Comparison of ENCODE assay signal across 14 mouse cellular contexts in the genomic region with DNA sequence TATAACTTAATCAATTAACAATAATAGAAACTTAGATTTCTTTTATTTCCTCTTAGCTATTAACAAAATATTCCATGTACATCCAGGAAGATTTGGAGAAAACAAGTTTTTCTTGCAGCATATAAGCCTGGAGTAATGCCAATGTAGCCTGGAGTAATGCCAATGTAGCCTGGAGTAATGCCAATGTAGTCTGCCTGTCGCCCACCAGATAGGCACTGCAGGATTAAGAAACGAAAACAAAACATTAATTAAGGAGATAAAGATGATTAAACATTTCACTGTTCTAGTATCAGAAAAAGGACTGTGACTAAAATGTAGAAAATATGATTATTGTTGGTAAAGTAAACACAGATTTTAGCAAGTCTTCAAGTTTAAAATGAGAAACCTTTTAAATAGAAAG. TPM values are rescaled to one million over a fixed set of nuclear protein-coding genes. Genes with fewer than 3 reads are reported as not detected.
DNase-seq lines count a peak whose midpoint lies in the region; ATAC-seq and TF ChIP-seq lines count a peak whose summit lies in the region.
"Had no signal": no experiment of that assay in that cellular context is flagged by ENCODE, and none has a peak within 500 bp of the region (broad histone marks: within the 10 kb centered on the region; RNA-seq: fewer than 3 reads in every experiment).

No protein-coding gene starts in this region.

- H3K4me3 ChIP-seq in limb, embryonic 14.5 days (replicated peaks; ENCODE audit: low read length): no peak overlapping the region
- no peak overlapping the region for H3K4me3 ChIP-seq in limb, embryonic 10.5 days
- no peak overlapping the region for H3K4me3 ChIP-seq in MEL (ENCODE audit: control insufficient read depth in 1 of 2, insufficient read depth in 1 of 2, low read depth in 2 of 2, low read length in 2 of 2)
- H3K4me3 ChIP-seq: intestine, embryonic 15.5 days; limb, embryonic 15.5 days had no signal

- H3K27ac ChIP-seq in limb, embryonic 14.5 days (replicated peaks; ENCODE audit: low read depth, low read length): no peak overlapping the region
- no peak overlapping the region for H3K27ac ChIP-seq in limb, embryonic 10.5 days
- H3K27ac ChIP-seq in MEL (ENCODE audit: control insufficient read depth, low read depth, low read length): no peak overlapping the region
- H3K27ac ChIP-seq: intestine, embryonic 15.5 days; limb, embryonic 15.5 days had no signal

- H3K36me3 ChIP-seq in limb, embryonic 14.5 days (ENCODE audit: control insufficient read depth, insufficient read depth, low read length): no peaks in the 10 kb centered on the region
- no peaks in the 10 kb centered on the region for H3K36me3 ChIP-seq in limb, embryonic 10.5 days
- H3K36me3 ChIP-seq in MEL (ENCODE audit: control insufficient read depth in 1 of 2, insufficient read depth in 2 of 2, low read length in 2 of 2): no peaks in the 10 kb centered on the region
- H3K36me3 ChIP-seq: intestine, embryonic 15.5 days; limb, embryonic 15.5 days had no signal

- peak; percentile 7 to 9 for DNase-seq in frontal cortex, postnatal 36 days (ENCODE audit: low spot score in 2 of 2)
- no peak for DNase-seq in frontal cortex, postnatal 10 days (ENCODE audit: low spot score in 2 of 2)
- DNase-seq in limb, embryonic 14.5 days (ENCODE audit: low spot score): peak; percentile 10
- DNase-seq in limb, embryonic 10.5 days (ENCODE audit: low spot score): no peak
- peak; percentile 41 for DNase-seq in MEL (ENCODE audit: low read depth, low spot score)
- no peak for DNase-seq in cerebellum, adult 9-11 months
- no peak for DNase-seq in heart, postnatal 25 days (ENCODE audit: low spot score)
- DNase-seq: heart, postnatal 10 days; thymus, postnatal 25 days had no signal

- no peak overlapping the region for H3K9ac ChIP-seq in limb, embryonic 14.5 days (ENCODE audit: low read depth, low read length, severe bottlenecking)
- no peak overlapping the region for H3K9ac ChIP-seq in MEL (ENCODE audit: control insufficient read depth, low read depth, low read length, poor library complexity, severe bottlenecking)
- H3K9ac ChIP-seq: intestine, embryonic 15.5 days; limb, embryonic 15.5 days had no signal

- TF ChIP-seq POLR2A in limb, embryonic 14.5 days (IDR thresholded peaks at IDR 0.05; ENCODE audit: borderline replicate concordance, extremely low read depth, insufficient read depth, insufficient read length): no peak
- no peak for TF ChIP-seq POLR2A in MEL (IDR thresholded peaks at IDR 0.05; ENCODE audit: control insufficient read depth in 1 of 2, insufficient read depth in 1 of 2, low read depth in 1 of 2, low read length in 2 of 2, poor library complexity in 1 of 2)

- 46% methylated on average over 2 of the region's 2 CpGs for WGBS in limb, embryonic 14.5 days
- 87% methylated on average over 2 of the region's 2 CpGs for WGBS in limb, embryonic 10.5 days

- no peaks in the 10 kb centered on the region for H3K9me3 ChIP-seq in limb, embryonic 14.5 days (ENCODE audit: control insufficient read depth, low read length)
- H3K9me3 ChIP-seq in limb, embryonic 10.5 days (replicated peaks): no peaks in the 10 kb centered on the region
- no peaks in the 10 kb centered on the region for H3K9me3 ChIP-seq in MEL (replicated peaks; ENCODE audit: insufficient read depth, low read length)
- H3K9me3 ChIP-seq: intestine, embryonic 15.5 days; limb, embryonic 15.5 days had no signal

- TF ChIP-seq CTCF in MEL (IDR thresholded peaks at IDR 0.05 in 2 of 3, conservative IDR thresholded peaks at IDR 0.05 in 1 of 3; ENCODE audit: control insufficient read depth in 1 of 3, insufficient read depth in 1 of 3, low read depth in 2 of 3, low read length in 3 of 3, poor library complexity in 1 of 3, severe bottlenecking in 1 of 3): no peak

- no peaks in the 10 kb centered on the region for H3K79me2 ChIP-seq in MEL (ENCODE audit: control insufficient read depth, insufficient read depth, low read length, poor library complexity)

- no peak for ATAC-seq in limb, embryonic 14.5 days (ENCODE audit: low FRiP score, low read depth)
- peak; percentile 83 for ATAC-seq in megakaryocyte-erythroid progenitor cell, adult 5-6 weeks (replicated peaks; ENCODE audit: low FRiP score, low TSS enrichment, poor library complexity, severe bottlenecking)
- ATAC-seq: intestine, embryonic 15.5 days had no signal

- TF ChIP-seq RAD21 in MEL (IDR thresholded peaks at IDR 0.05; ENCODE audit: low read depth, low read length): no peak

- no peaks in the 10 kb centered on the region for H3K4me1 ChIP-seq in limb, embryonic 14.5 days (ENCODE audit: control insufficient read depth, insufficient read depth, low read length)
- no peaks in the 10 kb centered on the region for H3K4me1 ChIP-seq in limb, embryonic 10.5 days
- H3K4me1 ChIP-seq in MEL (ENCODE audit: control insufficient read depth in 1 of 2, insufficient read depth in 2 of 2, low read length in 2 of 2): peaks cover 2% of the 10 kb centered on the region in 2 experiments; a peak in 2 of 4 replicates
- H3K4me1 ChIP-seq: intestine, embryonic 15.5 days; limb, embryonic 15.5 days had no signal

- no peaks in the 10 kb centered on the region for H3K27me3 ChIP-seq in limb, embryonic 14.5 days (ENCODE audit: control insufficient read depth, insufficient read depth, low read length)
- H3K27me3 ChIP-seq in limb, embryonic 10.5 days (ENCODE audit: low read depth, poor library complexity, severe bottlenecking): no peaks in the 10 kb centered on the region
- peaks cover 2% of the 10 kb centered on the region in 2 experiments; a peak in 1 of 4 replicates for H3K27me3 ChIP-seq in MEL (ENCODE audit: control insufficient read depth in 1 of 2, insufficient read depth in 2 of 2, low read length in 2 of 2)
- H3K27me3 ChIP-seq: CH12.LX; intestine, embryonic 15.5 days; limb, embryonic 15.5 days had no signal

- H3K4me2 ChIP-seq in limb, embryonic 14.5 days (replicated peaks; ENCODE audit: low read depth, low read length, severe bottlenecking): no peak overlapping the region
- H3K4me2 ChIP-seq: intestine, embryonic 15.5 days; limb, embryonic 15.5 days had no signal

- intact Hi-C loops in heart, postnatal 25 days (cut with DNase I): no loop called here

- TF ChIP-seq EP300 in MEL (IDR thresholded peaks at IDR 0.05; ENCODE audit: low read depth in 1 of 2, low read length in 2 of 2): peak; percentile 64 to 67

TF ChIP-seq in MEL, 35 proteins besides CTCF, POLR2A, EP300 and RAD21:
- TF ChIP-seq ETS1 (IDR thresholded peaks at IDR 0.05; ENCODE audit: low read depth, low read length) (no peak), CHD2 (IDR thresholded peaks at IDR 0.05; ENCODE audit: low read length) (no peak), POLR2AphosphoS2 (IDR thresholded peaks at IDR 0.05; ENCODE audit: low read length) (no peak), TBP (IDR thresholded peaks at IDR 0.05; ENCODE audit: low read depth, low read length) (no peak), TCF12 (IDR thresholded peaks at IDR 0.05; ENCODE audit: low read depth, low read length) (peak; percentile 58; the same call in 1 of the 2 replicates), UBTF (IDR thresholded peaks at IDR 0.05; ENCODE audit: borderline replicate concordance, insufficient read depth, low read depth, low read length) (no peak), RCOR1 (IDR thresholded peaks at IDR 0.05; ENCODE audit: low read depth, low read length) (peak; percentile 29; the same call in 1 of the 2 replicates), NELFE (IDR thresholded peaks at IDR 0.05; ENCODE audit: low read depth, low read length) (no peak), NRF1 (IDR thresholded peaks at IDR 0.05; ENCODE audit: insufficient read depth, low read depth, low read length, poor library complexity, severe bottlenecking) (no peak), JUND (IDR thresholded peaks at IDR 0.05; ENCODE audit: low read depth, low read length) (no peak), ZMIZ1 (IDR thresholded peaks at IDR 0.05; ENCODE audit: low read depth, low read length) (no peak), ZKSCAN1 (IDR thresholded peaks at IDR 0.05; ENCODE audit: low read depth, low read length) (no peak), GABPA (IDR thresholded peaks at IDR 0.05; ENCODE audit: low read depth, low read length) (no peak), MYC (IDR thresholded peaks at IDR 0.05; ENCODE audit: low read depth, low read length) (no peak), SMC3 (IDR thresholded peaks at IDR 0.05; ENCODE audit: low read depth, low read length) (no peak), GATA1 (IDR thresholded peaks at IDR 0.05; ENCODE audit: low read depth, low read length) (peak; percentile 40; the same call in 1 of the 2 replicates), USF2 (IDR thresholded peaks at IDR 0.05; ENCODE audit: borderline replicate concordance in 1 of 2, insufficient read depth in 1 of 2, low read depth in 1 of 2, low read length in 2 of 2) (no peak), MXI1 (IDR thresholded peaks at IDR 0.05; ENCODE audit: low read depth, low read length) (no peak), HCFC1 (IDR thresholded peaks at IDR 0.05; ENCODE audit: low read depth, low read length) (no peak)

RNA-seq across cellular contexts. Expression of gene Ankrd31, which starts 49.4 kb away (rescaled TPM):
- 0.01 TPM in 2 replicates for polyA plus RNA-seq in limb, embryonic 14.5 days (2012; rRNA removed)
- not detected in 2 replicates for polyA plus RNA-seq in limb, embryonic 14.5 days (2014; fragmentation: Nextera tagmentation; extraction: Ambion mirVana)
- polyA plus RNA-seq in limb, embryonic 10.5 days (2016; fragmentation: Nextera tagmentation; extraction: Ambion mirVana): not detected in 2 replicates
- not detected in 2 replicates for total RNA-seq in MEL (2012; rRNA removed)
- not detected for polyA plus RNA-seq in MEL (2012; ENCODE audit: insufficient read depth in 1 of 2, insufficient read length in 2 of 2, low read depth in 1 of 2, low replicate concordance in 2 of 2, missing spikeins in 1 of 2)
- not detected in 2 replicates for total RNA-seq in megakaryocyte-erythroid progenitor cell, adult 5-6 weeks (2014; fragmentation: Nextera tagmentation)
- total RNA-seq in megakaryocyte-erythroid progenitor cell, adult 5-6 weeks (2017): not detected in 2 replicates
- not detected for total RNA-seq in heart, postnatal 25 days (2021)
- total RNA-seq: CH12.LX; granulocyte monocyte progenitor cell, adult 5-6 weeks; heart, postnatal 10 days had no signal
- polyA plus RNA-seq: intestine, embryonic 15.5 days; limb, embryonic 15.5 days had no signal

Comparison
In these comparisons a context has a peak if more than half of its experiments do, and no peak if none do; other contexts are left out.
1. DNase-seq: peak in frontal cortex, postnatal 36 days (2 of 2), limb, embryonic 14.5 days (single experiment) and MEL (single experiment); none in frontal cortex, postnatal 10 days (0 of 2), limb, embryonic 10.5 days (single experiment), cerebellum, adult 9-11 months (single experiment) and heart, postnatal 25 days (single experiment).